Mouse (Mus musculus) spleen, postnatal 36 days (tissue): ENCODE results near the gene Kmt2b.

Source experiments
- DNase-seq, 2 experiments: peaks; one replicate each; pipeline ENCODE4 v3.0.0; 2022; ENCODE audit warnings: low spot score in 2 of 2, mixed read lengths in 1 of 2

The Kmt2b gene

GRCm38 (mm10) chr7:30600651-30601050, 12.1 kb upstream of the Kmt2b start:
- DNase-seq: no peak

GRCm38 (mm10) chr7:30599933-30600353, 11.4 kb upstream of the Kmt2b start:
- DNase-seq: peak; percentile 70 to 74

- DNase-seq: no peak
Measured at GRCm38 (mm10) chr7:30598786-30599185, 10.3 kb upstream of the Kmt2b start, which contains the start of gene Zbtb32. Zbtb32 (minus strand) TSS chr7:30598909.

GRCm38 (mm10) chr7:30596811-30597210, 8.3 kb upstream of the Kmt2b start:
- no peak for DNase-seq

- no peak for DNase-seq
Measured at GRCm38 (mm10) chr7:30596093-30596492, 7.6 kb upstream of the Kmt2b start.

- DNase-seq: no peak
Measured at GRCm38 (mm10) chr7:30594510-30595024, 6.0 kb upstream of the Kmt2b start.

- DNase-seq: no peak
Measured at GRCm38 (mm10) chr7:30593579-30594509, 5.3 kb upstream of the Kmt2b start.

GRCm38 (mm10) chr7:30592772-30593423, 4.4 kb upstream of the Kmt2b start:
- DNase-seq: no peak

GRCm38 (mm10) chr7:30591605-30591951, 3.1 kb upstream of the Kmt2b start:
- DNase-seq: no peak

GRCm38 (mm10) chr7:30590927-30591604, 2.5 kb upstream of the Kmt2b start:
- no peak for DNase-seq

- DNase-seq: peak; percentile 68 to 79
Measured at GRCm38 (mm10) chr7:30589435-30590301, 1.1 kb upstream of the Kmt2b start.

GRCm38 (mm10) chr7:30587842-30588667, 471 bp downstream of the Kmt2b start:
- peak; percentile 38 to 53 for DNase-seq

GRCm38 (mm10) chr7:30586455-30587020, 2.0 kb downstream of the Kmt2b start:
- DNase-seq: no peak

GRCm38 (mm10) chr7:30585170-30585569, 3.4 kb downstream of the Kmt2b start:
- DNase-seq: no peak

GRCm38 (mm10) chr7:30584339-30584738, 4.2 kb downstream of the Kmt2b start:
- DNase-seq: no peak

GRCm38 (mm10) chr7:30581547-30581946, 7.0 kb downstream of the Kmt2b start:
- no peak for DNase-seq

- no peak for DNase-seq
Measured at GRCm38 (mm10) chr7:30579950-30580349, 8.6 kb downstream of the Kmt2b start.

GRCm38 (mm10) chr7:30572969-30573368, 15.6 kb downstream of the Kmt2b start:
- DNase-seq: peak; percentile 52 to 67

GRCm38 (mm10) chr7:30572389-30572788, 16.1 kb downstream of the Kmt2b start:
- DNase-seq: no peak

GRCm38 (mm10) chr7:30567555-30567954, 21.0 kb downstream of the Kmt2b start:
- DNase-seq: no peak
